Mouse (Mus musculus) heart, embryonic 15.5 days (tissue): ENCODE data around the gene Kxd1. TPM values are rescaled to one million over a fixed set of nuclear protein-coding genes. Genes with fewer than 3 reads are reported as not detected.

ENCODE experiments used
- ATAC-seq: fragments of 200-750 bp; cut with Nextera tagmentation; replicated peaks from 2 replicates; pipeline ENCODE4 v1.8.0; 2017; ENCODE audit warnings: low read depth, moderate TSS enrichment; ENCODE audit not compliant: insufficient number of reproducible peaks, insufficient read depth, low FRiP score
- H3K27ac ChIP-seq: fragments of 300-500 bp; sonication (generic); 2 replicates; pipeline ENCODE4 v1.5.1; 2015; ENCODE audit warnings: mild to moderate bottlenecking, inconsistent platforms
- H3K27me3 ChIP-seq: fragments of 300-500 bp; sonication (generic); 2 replicates; pipeline ENCODE4 v1.6.1; 2015; ENCODE audit warnings: inconsistent platforms
- H3K36me3 ChIP-seq: fragments of 300-500 bp; sonication (generic); 2 replicates; pipeline ENCODE4 v1.6.1; 2015; ENCODE audit warnings: mild to moderate bottlenecking, inconsistent platforms
- H3K4me1 ChIP-seq: fragments of 300-500 bp; sonication (generic); replicated peaks from 2 replicates; pipeline ENCODE4 v1.6.1; 2015; ENCODE audit warnings: inconsistent platforms
- H3K4me2 ChIP-seq: fragments of 300-500 bp; sonication (generic); 2 replicates; pipeline ENCODE4 v1.6.1; 2015; ENCODE audit warnings: inconsistent platforms, mild to moderate bottlenecking, moderate library complexity
- H3K4me3 ChIP-seq: fragments of 300-500 bp; sonication (generic); 2 replicates; pipeline ENCODE4 v1.5.1; 2015; ENCODE audit warnings: mild to moderate bottlenecking, inconsistent platforms
- H3K9ac ChIP-seq: fragments of 300-500 bp; sonication (generic); 2 replicates; pipeline ENCODE4 v1.6.1; 2015; ENCODE audit warnings: mild to moderate bottlenecking, inconsistent platforms
- H3K9me3 ChIP-seq: fragments of 300-500 bp; sonication (generic); replicated peaks from 2 replicates; pipeline ENCODE4 v1.6.1; 2016; ENCODE audit warnings: inconsistent platforms
- WGBS: fragments of 180-500 bp; shearing (Covaris S2); methylation state at CpG from one replicate; pipeline ENCODE4 v1.1.7; 2015; ENCODE audit warnings: mixed read lengths; 5-methylcytosine and 5-hydroxymethylcytosine counted together
- polyA plus RNA-seq: library from polyadenylated mRNA; unstranded; fragments of >200 nt; fragmentation: Nextera tagmentation; extraction: Ambion mirVana; gene quantifications from 2 replicates; pipeline ENCODE4 v1.2.1, GENCODE M21; 2015

Gene Kxd1
- polyA plus RNA-seq, 1 experiment from 2014 or later, result 64.5 TPM

DNA sequence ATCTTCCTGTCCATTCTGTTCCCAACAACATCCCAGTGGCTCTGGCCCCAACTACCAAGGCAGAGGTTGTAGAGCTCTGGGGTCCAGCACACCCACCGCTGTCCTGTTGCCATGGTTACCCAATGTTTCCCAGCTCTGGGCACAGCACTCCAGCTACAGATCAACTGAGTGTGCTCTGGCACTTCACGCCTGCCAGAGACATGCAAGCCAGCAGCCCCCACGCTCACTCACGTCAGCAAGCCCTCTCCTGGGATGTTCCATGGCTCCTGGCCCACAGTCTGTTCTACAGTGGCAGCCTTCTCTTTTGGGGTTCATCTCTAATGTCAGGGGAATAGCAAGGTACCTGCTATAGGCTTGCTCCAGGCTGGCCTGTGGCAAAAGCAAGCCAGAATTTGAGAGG lies 64.5 kb downstream of the Kxd1 start:
- Histone ChIP-seq H3K36me3 (no peaks in the 10 kb centered on the region), H3K4me2 (no peak overlapping the region), H3K27me3 (no peaks in the 10 kb centered on the region), H3K9me3 (no peaks in the 10 kb centered on the region), H3K27ac (no peak overlapping the region), H3K4me3 (no peak overlapping the region), H3K4me1 (peaks cover 52% of the 10 kb centered on the region), H3K9ac (no peak overlapping the region)
- WGBS, result 70% methylated on average over 4 of the region's 4 CpGs
- no peak for ATAC-seq

DNA sequence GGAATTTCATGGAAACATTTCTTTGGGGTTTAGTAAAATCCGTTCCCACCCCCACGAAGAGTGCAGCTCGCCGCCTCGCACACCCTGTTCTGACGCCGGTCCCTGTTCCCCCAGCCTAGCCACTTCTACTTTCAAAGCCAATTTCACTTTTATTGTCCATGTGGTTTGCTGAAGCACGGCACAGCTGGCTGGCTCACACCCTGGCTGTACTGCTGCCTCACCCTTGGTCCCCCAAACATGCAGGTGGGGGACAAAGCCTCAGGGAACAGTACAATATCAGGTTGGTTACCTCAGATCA lies 65.3 kb downstream of the Kxd1 start:
- Histone ChIP-seq H3K4me1 (peaks cover 44% of the 10 kb centered on the region), H3K4me3 (no peak overlapping the region), H3K9me3 (no peaks in the 10 kb centered on the region), H3K27me3 (no peaks in the 10 kb centered on the region), H3K9ac (no peak overlapping the region), H3K4me2 (no peak overlapping the region), H3K36me3 (no peaks in the 10 kb centered on the region), H3K27ac (no peak overlapping the region)
- 87% methylated on average over 8 of the region's 8 CpGs for WGBS
- ATAC-seq, result no peak

GRCm38 (mm10) chr8:70461765-70462515 lies 65.8 kb downstream of the Kxd1 start:
- no peaks in the 10 kb centered on the region for H3K27me3 ChIP-seq
- WGBS, result 76% methylated on average over 16 of the region's 16 CpGs
- no peaks in the 10 kb centered on the region for H3K36me3 ChIP-seq
- no peak overlapping the region for H3K27ac ChIP-seq
- H3K4me1 ChIP-seq, result peaks cover 39% of the 10 kb centered on the region
- H3K4me2 ChIP-seq, result no peak overlapping the region
- H3K9me3 ChIP-seq, result no peaks in the 10 kb centered on the region
- H3K4me3 ChIP-seq, result no peak overlapping the region
- 0 out of 2 replicates have a peak, but pooled peaks have one; percentile 7 for ATAC-seq
- no peak overlapping the region for H3K9ac ChIP-seq

DNA sequence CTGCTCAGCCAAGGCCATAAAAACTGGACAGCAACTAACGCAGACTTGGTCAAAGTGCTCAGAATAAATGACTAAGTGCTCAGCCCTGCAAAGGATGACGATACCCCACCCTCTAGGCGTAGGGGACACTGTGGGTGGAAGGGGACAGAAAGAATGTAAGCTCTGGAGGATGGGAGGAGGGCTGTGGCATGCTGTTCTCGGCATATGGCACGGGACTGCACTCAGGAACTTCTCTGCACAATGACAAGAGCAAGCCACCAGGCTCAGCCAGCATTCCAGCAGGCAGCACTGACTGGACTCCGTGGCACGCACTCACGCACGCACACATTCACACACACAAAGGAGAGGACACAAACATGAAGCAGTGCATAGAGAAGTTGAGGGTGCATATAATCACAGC lies 67.2 kb downstream of the Kxd1 start:
- 52% methylated on average over 9 of the region's 9 CpGs for WGBS
- Histone ChIP-seq H3K27ac (peak overlapping the region; percentile 13; the same call in 1 of the 2 replicates), H3K4me3 (no peak overlapping the region), H3K27me3 (no peaks in the 10 kb centered on the region), H3K9me3 (no peaks in the 10 kb centered on the region), H3K36me3 (no peaks in the 10 kb centered on the region), H3K4me1 (peaks cover 30% of the 10 kb centered on the region), H3K4me2 (no peak overlapping the region), H3K9ac (peak overlapping the region; percentile 18; the same call in 1 of the 2 replicates)
- ATAC-seq, result peak; percentile 20; the same call in 1 of the 2 replicates

GRCm38 (mm10) chr8:70460199-70460598 lies 67.6 kb downstream of the Kxd1 start:
- no peak for ATAC-seq
- H3K9ac ChIP-seq, result peak overlapping the region; percentile 18; the same call in 1 of the 2 replicates
- no peaks in the 10 kb centered on the region for H3K27me3 ChIP-seq
- no peaks in the 10 kb centered on the region for H3K36me3 ChIP-seq
- WGBS, result 75% methylated on average over 5 of the region's 5 CpGs
- peak overlapping the region; percentile 13; the same call in 1 of the 2 replicates for H3K27ac ChIP-seq
- H3K4me1 ChIP-seq, result peaks cover 30% of the 10 kb centered on the region
- no peak overlapping the region for H3K4me2 ChIP-seq
- no peaks in the 10 kb centered on the region for H3K9me3 ChIP-seq
- no peak overlapping the region for H3K4me3 ChIP-seq

GRCm38 (mm10) chr8:70459636-70460035 lies 68.1 kb downstream of the Kxd1 start:
- no peak for ATAC-seq
- no peak overlapping the region for H3K27ac ChIP-seq
- no peak overlapping the region for H3K4me2 ChIP-seq
- H3K9me3 ChIP-seq, result no peaks in the 10 kb centered on the region
- WGBS, result 97% methylated on average over 2 of the region's 2 CpGs
- no peak overlapping the region for H3K9ac ChIP-seq
- no peaks in the 10 kb centered on the region for H3K27me3 ChIP-seq
- H3K4me3 ChIP-seq, result no peak overlapping the region
- no peaks in the 10 kb centered on the region for H3K36me3 ChIP-seq
- peaks cover 31% of the 10 kb centered on the region for H3K4me1 ChIP-seq

DNA sequence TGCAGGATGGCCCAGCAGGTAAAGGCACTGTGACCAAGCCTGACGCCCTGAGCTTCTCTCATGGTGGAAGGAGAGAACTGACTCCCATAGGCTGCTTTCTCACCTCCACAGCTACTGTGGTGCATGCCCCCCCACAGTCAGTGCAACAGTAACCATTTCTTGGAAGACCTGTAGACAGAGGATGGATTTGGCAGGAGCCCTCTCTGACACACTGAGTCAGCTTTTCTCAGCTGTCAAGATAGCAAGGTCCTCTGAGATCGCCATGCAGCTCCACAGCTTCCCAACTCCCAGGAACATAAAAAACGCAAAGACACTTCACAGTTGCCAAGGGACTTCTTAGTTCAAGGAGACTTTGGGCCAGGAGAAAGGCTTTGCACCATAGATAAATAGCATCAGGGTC lies 69.3 kb downstream of the Kxd1 start:
- no peaks in the 10 kb centered on the region for H3K36me3 ChIP-seq
- 74% methylated on average over 3 of the region's 3 CpGs for WGBS
- H3K9me3 ChIP-seq, result no peaks in the 10 kb centered on the region
- H3K27ac ChIP-seq, result no peak overlapping the region
- H3K4me1 ChIP-seq, result peaks cover 41% of the 10 kb centered on the region
- no peaks in the 10 kb centered on the region for H3K27me3 ChIP-seq
- no peak overlapping the region for H3K4me2 ChIP-seq
- ATAC-seq, result no peak
- H3K4me3 ChIP-seq, result no peak overlapping the region
- H3K9ac ChIP-seq, result no peak overlapping the region

Other genes with a start within 250 kb of the Kxd1 start
- 24.2 and 33.6 TPM in 2 replicates for gene Homer3, start 245.1 kb downstream of the Kxd1 start, polyA plus RNA-seq
- gene Ddx49, start 225.5 kb downstream of the Kxd1 start, polyA plus RNA-seq, result 25.2 and 33.6 TPM in 2 replicates
- gene Cope, start 225.4 kb downstream of the Kxd1 start, polyA plus RNA-seq, result 241 and 335 TPM in 2 replicates
- 1.3 and 2.3 TPM in 2 replicates for gene Cers1, start 212.2 kb downstream of the Kxd1 start, polyA plus RNA-seq
- 0.31 and 1.4 TPM in 2 replicates for gene Gdf1, start 198.1 kb downstream of the Kxd1 start, polyA plus RNA-seq
- 10.5 and 13.4 TPM in 2 replicates for gene Upf1, start 174.7 kb downstream of the Kxd1 start, polyA plus RNA-seq
- 2.8 and 4.0 TPM in 2 replicates for gene Comp, start 154.4 kb downstream of the Kxd1 start, polyA plus RNA-seq
- gene Crtc1, start 88.4 kb downstream of the Kxd1 start, polyA plus RNA-seq, result 8.7 and 14.2 TPM in 2 replicates
- gene Klhl26, start 51.0 kb downstream of the Kxd1 start, polyA plus RNA-seq, result 8.7 and 12.7 TPM in 2 replicates
- 0.24 and 0.96 TPM in 2 replicates for gene Tmem59l, start 40.6 kb downstream of the Kxd1 start, polyA plus RNA-seq
- gene Crlf1, start 34.8 kb downstream of the Kxd1 start, polyA plus RNA-seq, result 3.8 and 11.1 TPM in 2 replicates
- gene Rex1bd, start 21.2 kb downstream of the Kxd1 start, polyA plus RNA-seq, result 116 and 117 TPM in 2 replicates
- 684 and 768 TPM in 2 replicates for gene Uba52, start 17.2 kb downstream of the Kxd1 start, polyA plus RNA-seq
- 203 and 274 TPM in 2 replicates for gene Fkbp8, start 232 bp downstream of the Kxd1 start, polyA plus RNA-seq
- 10.8 and 15.0 TPM in 2 replicates for gene Ell, start 11.5 kb upstream of the Kxd1 start, polyA plus RNA-seq
- gene Isyna1, start 66.4 kb upstream of the Kxd1 start, polyA plus RNA-seq, result 92.9 and 121 TPM in 2 replicates
- gene Ssbp4, start 80.9 kb upstream of the Kxd1 start, polyA plus RNA-seq, result 62.1 and 82.6 TPM in 2 replicates
- gene Lrrc25, start 88.2 kb upstream of the Kxd1 start, polyA plus RNA-seq, result 1.4 and 3.4 TPM in 2 replicates
- 0.89 and 1.3 TPM in 2 replicates for gene Gdf15, start 104.5 kb upstream of the Kxd1 start, polyA plus RNA-seq
- gene Pgpep1, start 132.4 kb upstream of the Kxd1 start, polyA plus RNA-seq, result 32.2 and 36.3 TPM in 2 replicates
- 256 and 281 TPM in 2 replicates for gene Lsm4, start 145.3 kb upstream of the Kxd1 start, polyA plus RNA-seq
- 79.8 and 89.0 TPM in 2 replicates for gene Jund, start 171.0 kb upstream of the Kxd1 start, polyA plus RNA-seq
- 0.04 TPM in 2 replicates for gene Iqcn, start 175.5 kb upstream of the Kxd1 start, polyA plus RNA-seq
- not detected in 2 replicates for gene Gm3336, start 190.6 kb upstream of the Kxd1 start, polyA plus RNA-seq
- 0.19 and 0.32 TPM in 2 replicates for gene Pde4c, start 195.8 kb upstream of the Kxd1 start, polyA plus RNA-seq
- gene Rab3a, start 226.7 kb upstream of the Kxd1 start, polyA plus RNA-seq, result 21.0 and 25.5 TPM in 2 replicates
- gene Mpv17l2, start 233.0 kb upstream of the Kxd1 start, polyA plus RNA-seq, result 43.0 and 45.2 TPM in 2 replicates
- 28.0 and 45.8 TPM in 2 replicates for gene Pik3r2, start 248.8 kb upstream of the Kxd1 start, polyA plus RNA-seq